Mouse (Mus musculus): Measurements from ENCODE around the gene Adssl1.

Adssl1 gene

DNA sequence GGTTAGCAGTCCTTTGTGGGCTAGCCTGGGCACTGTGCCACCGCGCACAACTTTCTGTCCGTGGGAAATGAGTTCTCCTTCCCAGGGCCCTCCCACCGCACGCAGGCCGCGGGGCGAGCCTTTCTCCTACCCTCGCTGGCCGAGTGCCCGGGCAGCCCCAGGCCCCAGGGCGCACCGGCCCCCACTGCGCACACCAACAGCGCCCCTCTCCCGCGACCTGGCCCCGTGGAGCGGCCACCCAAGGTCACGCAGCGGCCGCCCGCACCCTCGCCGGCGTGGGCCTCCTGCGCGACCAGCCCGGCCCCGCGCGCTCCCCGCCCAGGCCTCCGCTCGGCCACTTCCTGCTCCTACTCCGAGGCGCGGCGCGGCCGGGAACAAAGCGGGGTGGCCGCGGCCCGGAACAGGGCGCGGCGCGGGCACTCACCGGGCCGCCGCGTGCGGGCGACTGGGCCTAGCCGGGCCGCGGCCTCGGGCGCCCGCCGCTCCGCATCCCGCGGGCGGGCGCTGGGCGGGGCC lies 53.8 kb downstream of the Adssl1 start:
- in situ Hi-C loops (cut with MboI, MseI), result loop anchor here in 1 of 2 experiments (25.0 kb wide), 1 partner anchor 1786 kb away; the partner anchor contains the start of genes Cinp and Tecpr2

GRCm38 (mm10) chr12:112674132-112675011 lies 54.5 kb downstream of the Adssl1 start, which contains the start of gene Akt1:
Akt1 (minus strand) TSS chr12:112674884.
- in situ Hi-C loops (cut with MboI, MseI), result loop anchor here in 1 of 2 experiments (25.0 kb wide), 1 partner anchor 1787 kb away; the partner anchor contains the start of genes Cinp and Tecpr2

DNA sequence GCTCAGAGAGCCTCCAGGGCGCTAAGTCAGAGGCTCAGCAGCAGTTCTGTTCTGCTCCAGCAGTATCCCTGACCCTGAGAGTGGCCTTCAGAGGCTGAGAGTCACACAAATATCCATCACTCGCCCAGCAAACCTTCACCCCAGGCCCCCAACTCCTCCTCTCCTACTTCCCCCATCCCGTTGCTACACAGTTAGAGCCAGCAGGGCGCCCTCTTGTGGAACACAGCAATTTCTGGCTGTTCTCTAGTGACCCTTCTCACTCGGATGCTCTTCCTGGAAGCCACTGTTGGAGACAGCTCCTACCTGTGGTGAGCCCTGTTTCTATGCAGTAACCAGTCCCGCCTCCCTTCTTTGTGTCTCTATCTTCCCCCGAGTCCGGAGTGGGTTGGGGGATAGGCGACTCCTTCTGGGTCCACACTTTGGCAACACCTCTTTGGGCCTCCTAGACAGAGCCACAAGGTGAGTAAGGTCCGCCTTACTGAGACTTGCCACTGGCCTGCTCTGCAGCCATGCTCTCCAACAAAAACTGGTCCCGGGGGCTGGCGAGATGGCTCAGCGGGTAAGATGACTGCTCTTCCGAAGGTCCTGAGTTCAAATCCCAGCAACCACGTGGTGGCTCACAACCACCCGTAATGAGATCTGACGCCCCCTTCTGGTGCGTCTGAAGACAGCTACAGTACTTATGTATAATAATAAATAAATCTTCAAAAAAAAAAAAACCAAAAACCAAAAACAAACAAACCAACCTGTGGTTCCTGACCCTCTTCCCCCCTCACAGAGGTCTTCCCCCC lies 55.6 kb downstream of the Adssl1 start:
- in situ Hi-C loops (cut with MboI, MseI), result no loop called here

- in situ Hi-C loops (cut with MboI, MseI), result no loop called here
These were observed 57.2 kb downstream of the Adssl1 start for GRCm38 (mm10) chr12:112677076-112677475.

DNA sequence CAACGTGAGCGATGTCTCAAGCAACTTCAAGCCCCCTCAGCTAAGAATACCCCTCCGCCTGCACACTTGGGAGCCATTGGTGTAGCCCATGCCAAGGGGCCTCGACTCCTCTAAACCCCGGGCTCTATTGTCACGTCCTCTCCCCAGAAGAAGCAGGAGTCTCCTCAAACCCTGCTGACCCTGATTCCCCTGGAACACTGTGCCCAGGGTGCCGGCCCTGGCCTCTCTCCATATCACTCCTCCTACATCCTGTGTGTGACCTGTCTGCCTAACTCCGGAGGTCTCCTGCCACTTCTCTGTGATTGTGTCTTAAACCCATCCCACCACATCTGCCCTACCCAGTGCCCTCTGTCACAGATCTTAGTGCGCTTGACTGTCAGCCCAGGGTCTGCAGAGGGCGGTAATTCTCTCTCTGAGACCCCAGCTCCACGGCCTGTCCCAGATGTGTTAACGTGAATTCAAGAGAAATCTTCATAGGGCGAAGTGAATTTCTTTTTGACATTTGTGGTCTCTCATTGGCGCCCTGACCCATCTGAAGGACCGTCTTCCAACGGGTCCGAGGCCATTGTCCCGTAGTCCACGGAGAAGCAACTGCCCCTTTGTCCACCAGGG lies 58.2 kb downstream of the Adssl1 start:
- in situ Hi-C loops (cut with MboI, MseI), result no loop called here

GRCm38 (mm10) chr12:112678555-112679026 lies 58.7 kb downstream of the Adssl1 start, which contains the start of gene Zbtb42:
Zbtb42 (plus strand) TSS chr12:112678828.
- in situ Hi-C loops (cut with MboI, MseI), result no loop called here

DNA sequence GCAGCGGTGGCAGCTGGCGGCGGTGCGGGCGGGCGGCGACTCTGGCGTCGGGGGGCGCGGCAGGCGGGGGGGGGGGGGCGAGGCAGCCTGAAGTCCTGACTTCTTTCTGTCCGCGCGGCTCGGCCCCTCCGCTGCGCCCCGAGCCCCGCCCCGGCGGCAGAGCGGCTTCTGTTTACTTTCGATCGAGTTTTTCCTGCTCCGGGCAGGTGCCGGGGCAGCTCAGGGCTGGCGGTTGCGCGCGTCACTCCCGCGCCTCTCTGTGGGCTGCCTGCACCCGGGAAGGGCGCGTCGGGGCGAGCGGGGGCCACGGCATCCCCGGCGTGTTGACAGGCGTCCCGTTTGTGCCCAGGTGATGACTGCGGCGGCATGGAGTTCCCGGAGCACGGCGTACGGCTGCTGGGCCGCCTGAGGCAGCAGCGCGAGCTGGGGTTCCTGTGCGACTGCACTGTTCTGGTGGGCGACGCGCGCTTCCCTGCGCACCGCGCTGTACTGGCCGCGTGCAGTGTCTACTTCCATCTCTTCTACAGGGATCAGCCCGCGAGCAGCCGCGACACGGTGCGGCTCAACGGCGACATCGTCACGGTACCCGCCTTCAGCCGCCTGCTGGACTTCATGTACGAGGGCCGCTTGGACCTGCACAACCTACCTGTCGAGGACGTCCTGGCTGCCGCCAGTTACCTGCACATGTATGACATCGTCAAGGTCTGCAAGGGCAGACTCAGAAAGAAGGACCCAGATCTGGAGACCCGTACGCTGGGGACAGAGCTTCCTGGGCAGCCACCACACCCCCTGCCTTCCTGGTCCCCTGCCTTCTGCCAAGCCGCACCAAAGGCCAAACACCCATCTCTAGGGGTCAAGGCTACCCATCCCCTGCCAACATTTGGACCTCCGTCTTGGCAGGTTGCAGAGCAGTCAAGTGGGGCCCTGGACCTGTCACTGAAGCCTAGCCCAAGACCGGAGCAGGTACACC lies 59.5 kb downstream of the Adssl1 start:
- in situ Hi-C loops (cut with MboI, MseI), result no loop called here

DNA sequence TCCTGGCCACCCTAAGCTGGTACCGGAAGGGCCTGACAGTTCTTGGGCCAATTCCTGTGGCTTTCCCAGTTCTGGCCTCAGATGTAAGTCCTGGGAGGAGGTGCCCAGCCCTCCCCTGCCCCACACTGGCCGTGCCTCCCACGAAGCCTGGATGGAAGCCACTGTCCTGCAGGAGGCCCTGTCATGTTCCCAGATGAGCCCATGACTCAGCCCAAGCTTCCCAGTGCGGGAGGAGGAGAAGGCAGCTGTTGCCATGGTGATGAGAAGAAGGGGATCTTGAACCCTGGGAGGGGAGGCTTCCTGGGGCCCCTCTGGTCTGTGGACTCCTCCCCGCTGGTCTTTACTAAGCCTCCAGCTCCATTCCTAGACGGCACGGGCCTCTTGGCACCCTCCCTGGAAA lies 63.5 kb downstream of the Adssl1 start:
- in situ Hi-C loops (cut with MboI, MseI), result no loop called here

GRCm38 (mm10) chr12:112688458-112688857 lies 68.6 kb downstream of the Adssl1 start:
- in situ Hi-C loops (cut with MboI, MseI), result no loop called here
